Mouse (Mus musculus) adrenal gland, postnatal 10 days (tissue): Measurements from ENCODE around the gene Aste1. TPM values are rescaled to one million over a fixed set of nuclear protein-coding genes. Genes with fewer than 3 reads are reported as not detected.

Experiments used
- total RNA-seq, 2 experiments: library from RNA; stranded (reverse); gene quantifications; 2 replicates each; pipeline ENCODE4 v1.2.3; 2021

The Aste1 gene
- total RNA-seq, 2 experiments from 2014 or later: 13.9 to 18.4 TPM

Other genes with a start within 250 kb of the Aste1 start
- under 1 TPM in 1 of 2 experiments, not detected in 1; 0.15 TPM for gene Nek11, start 132 bp downstream of the Aste1 start, total RNA-seq
- 10 to 100 TPM; 54.7 to 63.4 TPM for gene Atp2c1, start 131.9 kb downstream of the Aste1 start, total RNA-seq
- 10 to 100 TPM; 26.3 to 33.5 TPM for gene Pik3r4, start 247.6 kb downstream of the Aste1 start, total RNA-seq